Mouse (Mus musculus): ENCODE results near the gene Wdr66. TPM values are rescaled to one million over a fixed set of nuclear protein-coding genes. Genes with fewer than 3 reads are reported as not detected.

The Wdr66 gene
- polyA plus RNA-seq, 1 experiment from 2014 or later, result 1.4 TPM

- H3K4me1 ChIP-seq, result peaks cover 14% of the 10 kb centered on the region; the same call in 1 of the 2 replicates
- H3K9me3 ChIP-seq, result no peaks in the 10 kb centered on the region
- H3K9ac ChIP-seq, result no peak overlapping the region
- no peak overlapping the region for H3K4me2 ChIP-seq
- 83% methylated on average over 9 of the region's 9 CpGs for WGBS
- H3K36me3 ChIP-seq, result no peaks in the 10 kb centered on the region
- H3K27me3 ChIP-seq, result no peaks in the 10 kb centered on the region
- no peak overlapping the region for H3K27ac ChIP-seq
- ATAC-seq (ENCODE audit: insufficient number of reproducible peaks, insufficient read depth, low FRiP score, low TSS enrichment, low read depth), result no peak
- no peak overlapping the region for H3K4me3 ChIP-seq
These were observed 24.9 kb downstream of the Wdr66 start for GRCm38 (mm10) chr5:123276636-123277341.

- Histone ChIP-seq H3K9me3 (no peaks in the 10 kb centered on the region), H3K36me3 (no peaks in the 10 kb centered on the region), H3K4me1 (0 out of 2 replicates have a peak, but pooled peaks cover 12% of the 10 kb centered on the region), H3K4me2 (no peak overlapping the region), H3K27me3 (no peaks in the 10 kb centered on the region), H3K27ac (no peak overlapping the region), H3K4me3 (no peak overlapping the region), H3K9ac (no peak overlapping the region)
- WGBS, result 53% methylated on average over 7 of the region's 7 CpGs
- ATAC-seq (ENCODE audit: insufficient number of reproducible peaks, insufficient read depth, low FRiP score, low TSS enrichment, low read depth), result no peak
These were observed 25.4 kb downstream of the Wdr66 start for GRCm38 (mm10) chr5:123277342-123277701.

DNA sequence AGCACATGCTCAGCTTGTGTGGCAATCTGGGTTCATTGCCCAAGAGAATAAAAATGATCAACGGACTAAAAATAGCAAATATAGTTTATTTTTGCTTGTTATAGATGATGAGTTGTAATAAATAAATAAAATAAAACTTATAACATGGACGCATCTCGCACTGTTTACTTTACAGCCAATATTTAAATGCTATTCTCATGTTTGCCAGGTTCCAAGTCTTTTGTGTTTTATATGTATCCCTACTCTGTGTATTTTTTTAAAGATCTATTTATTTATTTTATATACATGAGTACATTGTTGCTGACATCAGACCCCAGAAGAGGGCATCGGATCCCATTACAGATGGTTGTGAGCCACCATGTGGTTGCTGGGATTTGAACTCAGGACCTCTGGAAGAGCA, 25.8 kb downstream of the Wdr66 start:
- H3K9me3 ChIP-seq, result no peaks in the 10 kb centered on the region
- H3K9ac ChIP-seq, result no peak overlapping the region
- H3K36me3 ChIP-seq, result no peaks in the 10 kb centered on the region
- 0 out of 2 replicates have a peak, but pooled peaks cover 12% of the 10 kb centered on the region for H3K4me1 ChIP-seq
- no peak for ATAC-seq (ENCODE audit: insufficient number of reproducible peaks, insufficient read depth, low FRiP score, low TSS enrichment, low read depth)
- 87% methylated on average over 4 of the region's 4 CpGs for WGBS
- no peak overlapping the region for H3K27ac ChIP-seq
- no peak overlapping the region for H3K4me3 ChIP-seq
- H3K4me2 ChIP-seq, result no peak overlapping the region
- no peaks in the 10 kb centered on the region for H3K27me3 ChIP-seq

DNA sequence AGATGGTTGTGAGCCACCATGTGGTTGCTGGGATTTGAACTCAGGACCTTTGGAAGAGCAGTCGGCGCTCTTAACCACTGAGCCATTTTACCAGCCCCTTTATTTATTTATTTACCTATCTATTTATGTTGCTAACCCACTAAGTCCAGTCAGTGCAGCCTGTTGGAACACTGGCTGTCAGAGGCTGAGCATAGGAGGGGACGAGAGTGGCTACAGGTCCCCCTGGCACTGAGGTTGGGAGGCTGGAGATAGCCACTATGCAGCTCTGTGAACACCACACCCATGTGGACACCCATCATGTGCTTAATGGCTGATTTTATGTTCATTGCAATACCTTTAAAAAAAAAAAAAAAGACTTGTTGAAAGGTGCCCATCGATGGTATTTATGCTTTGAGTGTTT, 27.3 kb downstream of the Wdr66 start:
- Histone ChIP-seq H3K36me3 (no peaks in the 10 kb centered on the region), H3K9me3 (no peaks in the 10 kb centered on the region), H3K4me3 (no peak overlapping the region), H3K4me2 (peak overlapping the region; percentile 5; the same call in 1 of the 2 replicates), H3K4me1 (0 out of 2 replicates have a peak, but pooled peaks cover 12% of the 10 kb centered on the region), H3K27ac (no peak overlapping the region), H3K27me3 (no peaks in the 10 kb centered on the region), H3K9ac (no peak overlapping the region)
- ATAC-seq (ENCODE audit: insufficient number of reproducible peaks, insufficient read depth, low FRiP score, low TSS enrichment, low read depth), result no peak
- 94% methylated on average over 4 of the region's 4 CpGs for WGBS

DNA sequence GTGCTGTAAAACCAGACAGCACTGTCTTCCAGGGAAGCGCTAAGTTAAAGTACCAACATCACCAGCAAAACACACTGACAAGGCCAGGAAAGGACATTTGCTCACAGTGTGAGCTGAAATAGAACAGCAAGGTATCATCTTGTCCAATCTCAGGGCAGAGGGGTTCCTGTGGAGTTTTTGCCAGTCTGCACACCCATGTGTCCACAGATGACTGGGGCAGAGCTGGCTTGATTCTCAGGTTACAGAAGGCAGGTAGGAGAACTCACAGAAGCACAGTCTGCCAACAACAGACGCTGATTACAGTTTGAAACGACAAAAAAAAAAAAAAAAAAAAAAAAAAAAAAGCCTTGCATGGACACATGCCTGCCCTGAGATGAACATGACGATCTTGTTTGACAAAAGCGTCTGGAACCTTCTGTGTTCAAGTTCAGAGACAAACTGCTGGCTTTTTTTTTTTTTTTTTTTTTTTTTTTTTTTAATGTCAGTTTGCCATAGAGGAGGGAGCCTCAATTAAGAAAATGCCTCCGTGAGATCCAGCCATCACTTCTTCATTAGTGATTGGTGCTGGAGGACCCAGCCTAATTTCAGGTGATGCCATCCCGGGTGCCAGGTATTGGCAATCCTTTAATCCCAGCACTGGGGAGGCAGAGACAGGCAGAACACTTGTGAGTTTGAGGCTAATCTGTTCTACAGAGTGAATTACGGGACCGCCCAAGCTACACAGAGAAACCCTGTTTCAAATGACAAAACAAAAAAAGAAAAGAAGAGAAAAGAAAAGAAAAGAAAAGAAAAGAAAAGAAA, 29.6 kb downstream of the Wdr66 start:
- WGBS, result 70% methylated on average over 9 of the region's 9 CpGs
- no peak overlapping the region for H3K9ac ChIP-seq
- ATAC-seq (ENCODE audit: insufficient number of reproducible peaks, insufficient read depth, low FRiP score, low TSS enrichment, low read depth), result no peak
- H3K27ac ChIP-seq, result no peak overlapping the region
- H3K4me1 ChIP-seq, result 0 out of 2 replicates have a peak, but pooled peaks cover 6% of the 10 kb centered on the region
- H3K27me3 ChIP-seq, result no peaks in the 10 kb centered on the region
- H3K4me3 ChIP-seq, result no peak overlapping the region
- no peaks in the 10 kb centered on the region for H3K9me3 ChIP-seq
- no peaks in the 10 kb centered on the region for H3K36me3 ChIP-seq
- H3K4me2 ChIP-seq, result no peak overlapping the region

DNA sequence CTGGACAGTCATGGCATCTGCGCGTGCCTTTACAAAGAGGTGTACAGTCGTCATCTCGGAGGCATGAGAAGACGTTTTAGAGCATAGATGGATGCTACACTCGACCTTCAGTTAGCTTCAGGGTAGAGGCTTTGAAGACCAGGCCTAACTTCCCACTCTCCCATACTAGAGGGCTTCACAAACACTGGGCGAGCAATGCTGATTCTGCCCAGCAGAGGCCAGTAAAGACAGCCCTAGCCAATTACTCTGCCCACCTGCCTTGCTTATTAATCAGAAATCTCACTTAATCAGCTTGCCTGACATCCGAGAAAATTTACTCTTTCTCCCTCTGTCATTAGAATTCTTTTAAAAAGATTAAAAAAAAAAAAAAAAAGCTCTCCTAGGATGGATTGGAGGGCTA, 33.3 kb downstream of the Wdr66 start:
- Histone ChIP-seq H3K4me2 (no peak overlapping the region), H3K4me3 (no peak overlapping the region), H3K9me3 (0 out of 2 replicates have a peak, but pooled peaks cover 10% of the 10 kb centered on the region), H3K27ac (no peak overlapping the region), H3K27me3 (no peaks in the 10 kb centered on the region), H3K9ac (no peak overlapping the region), H3K36me3 (no peaks in the 10 kb centered on the region), H3K4me1 (no peaks in the 10 kb centered on the region)
- no peak for ATAC-seq (ENCODE audit: insufficient number of reproducible peaks, insufficient read depth, low FRiP score, low TSS enrichment, low read depth)
- 41% methylated on average over 8 of the region's 8 CpGs for WGBS

GRCm38 (mm10) chr5:123288079-123288478, 36.2 kb downstream of the Wdr66 start:
- Histone ChIP-seq H3K4me3 (no peak overlapping the region), H3K36me3 (no peaks in the 10 kb centered on the region), H3K4me2 (no peak overlapping the region), H3K27ac (no peak overlapping the region), H3K4me1 (no peaks in the 10 kb centered on the region), H3K27me3 (0 out of 2 replicates have a peak, but pooled peaks cover 3% of the 10 kb centered on the region), H3K9ac (no peak overlapping the region), H3K9me3 (0 out of 2 replicates have a peak, but pooled peaks cover 10% of the 10 kb centered on the region)
- no peak for ATAC-seq (ENCODE audit: insufficient number of reproducible peaks, insufficient read depth, low FRiP score, low TSS enrichment, low read depth)
- WGBS, result 86% methylated on average over 5 of the region's 5 CpGs

- 0 out of 2 replicates have a peak, but pooled peaks cover 3% of the 10 kb centered on the region for H3K27me3 ChIP-seq
- H3K9me3 ChIP-seq, result no peaks in the 10 kb centered on the region
- no peak overlapping the region for H3K27ac ChIP-seq
- no peak overlapping the region for H3K4me3 ChIP-seq
- ATAC-seq (ENCODE audit: insufficient number of reproducible peaks, insufficient read depth, low FRiP score, low TSS enrichment, low read depth), result no peak
- H3K9ac ChIP-seq, result no peak overlapping the region
- H3K4me2 ChIP-seq, result no peak overlapping the region
- H3K36me3 ChIP-seq, result no peaks in the 10 kb centered on the region
- no peaks in the 10 kb centered on the region for H3K4me1 ChIP-seq
- WGBS, result 74% methylated on average over 9 of the region's 9 CpGs
These were observed 42.8 kb downstream of the Wdr66 start for GRCm38 (mm10) chr5:123294653-123295052.

- ATAC-seq (ENCODE audit: insufficient number of reproducible peaks, insufficient read depth, low FRiP score, low TSS enrichment, low read depth), result no peak
- peaks cover 13% of the 10 kb centered on the region for H3K4me1 ChIP-seq
- H3K9me3 ChIP-seq, result no peaks in the 10 kb centered on the region
- H3K4me3 ChIP-seq, result no peak overlapping the region
- no peak overlapping the region for H3K4me2 ChIP-seq
- no peaks in the 10 kb centered on the region for H3K27me3 ChIP-seq
- no peak overlapping the region for H3K27ac ChIP-seq
- H3K9ac ChIP-seq, result no peak overlapping the region
- WGBS, result 63% methylated on average over 12 of the region's 12 CpGs
- H3K36me3 ChIP-seq, result no peaks in the 10 kb centered on the region
These were observed 44.4 kb downstream of the Wdr66 start for GRCm38 (mm10) chr5:123296224-123296806.

DNA sequence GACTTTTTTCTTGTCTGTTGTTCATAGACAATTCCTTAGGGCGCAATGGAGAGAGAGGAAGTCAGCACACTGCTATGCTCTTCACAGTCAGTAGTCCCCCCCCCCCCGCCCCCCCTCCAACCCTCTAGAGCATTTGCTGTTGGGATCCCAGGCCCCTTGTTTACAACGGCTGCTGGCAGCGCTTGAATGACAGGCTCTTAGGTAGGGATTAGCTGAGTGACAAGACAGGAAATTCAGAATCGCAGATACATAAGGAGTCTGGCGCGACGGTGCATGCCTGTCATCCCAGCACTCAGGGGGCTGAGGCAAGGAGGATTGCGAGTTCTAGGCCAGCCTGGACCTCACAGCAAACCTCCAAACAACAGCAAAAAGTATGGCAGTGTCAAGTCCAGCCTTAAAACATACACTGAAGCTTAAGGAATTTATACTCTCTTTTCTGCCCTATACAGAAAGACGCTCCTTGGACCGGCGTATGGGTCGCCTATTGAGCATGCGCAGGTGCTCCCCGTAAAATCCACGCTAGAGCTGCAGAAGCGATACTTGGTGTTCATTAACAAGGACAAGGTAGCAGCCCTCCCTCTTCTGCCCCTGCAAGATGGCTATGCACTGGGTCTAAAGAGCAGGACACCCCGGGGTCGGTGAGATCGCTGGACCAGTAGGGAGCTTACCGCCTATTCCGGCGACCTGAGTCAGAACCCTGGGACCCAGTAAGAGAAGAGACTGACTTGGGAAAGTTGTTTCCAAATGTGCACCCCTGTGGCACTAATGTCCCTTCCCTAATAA, 45.3 kb downstream of the Wdr66 start:
- Histone ChIP-seq H3K4me2 (no peak overlapping the region), H3K27me3 (no peaks in the 10 kb centered on the region), H3K4me3 (no peak overlapping the region), H3K36me3 (no peaks in the 10 kb centered on the region), H3K27ac (no peak overlapping the region), H3K4me1 (peaks cover 21% of the 10 kb centered on the region), H3K9me3 (no peaks in the 10 kb centered on the region), H3K9ac (no peak overlapping the region)
- WGBS, result 59% methylated on average over 23 of the region's 23 CpGs
- no peak for ATAC-seq (ENCODE audit: insufficient number of reproducible peaks, insufficient read depth, low FRiP score, low TSS enrichment, low read depth)

DNA sequence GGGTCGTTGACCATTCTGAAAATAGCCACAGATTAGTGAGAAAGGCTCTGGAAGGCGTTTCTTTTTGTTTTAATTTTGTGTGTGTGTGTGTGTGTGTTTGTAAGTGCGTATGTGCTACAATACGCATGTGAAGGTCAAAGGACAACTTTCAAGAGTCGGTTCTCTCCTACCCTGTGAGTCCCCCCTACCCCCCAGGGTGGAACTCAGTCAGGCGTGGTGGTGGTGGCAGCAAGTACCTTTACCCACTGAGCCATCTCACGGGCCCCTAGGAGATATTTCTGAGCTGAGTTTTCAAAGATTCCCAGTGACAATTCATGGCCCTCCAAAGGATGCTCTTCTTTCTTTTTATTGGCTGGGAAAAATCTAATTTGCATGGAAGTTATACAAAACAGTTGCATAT, 45.9 kb downstream of the Wdr66 start:
- H3K36me3 ChIP-seq, result no peaks in the 10 kb centered on the region
- no peak for ATAC-seq (ENCODE audit: insufficient number of reproducible peaks, insufficient read depth, low FRiP score, low TSS enrichment, low read depth)
- no peak overlapping the region for H3K27ac ChIP-seq
- H3K27me3 ChIP-seq, result no peaks in the 10 kb centered on the region
- no peak overlapping the region for H3K4me2 ChIP-seq
- peaks cover 28% of the 10 kb centered on the region for H3K4me1 ChIP-seq
- H3K4me3 ChIP-seq, result no peak overlapping the region
- H3K9ac ChIP-seq, result no peak overlapping the region
- H3K9me3 ChIP-seq, result no peaks in the 10 kb centered on the region
- WGBS, result 84% methylated on average over 7 of the region's 7 CpGs

All from embryonic facial prominence, embryonic 13.5 days (tissue).